Mouse (Mus musculus): ENCODE measurements around the gene Snx17. TPM values are rescaled to one million over a fixed set of nuclear protein-coding genes. Genes with fewer than 3 reads are reported as not detected.
"Not testable (repeated sequence)": the region's sequence is repeated elsewhere in the genome, so short reads cannot be mapped to it uniquely, and the experiment has no call there.

Snx17 gene
- polyA plus RNA-seq, 1 experiment from 2014 or later, result 123 TPM

DNA sequence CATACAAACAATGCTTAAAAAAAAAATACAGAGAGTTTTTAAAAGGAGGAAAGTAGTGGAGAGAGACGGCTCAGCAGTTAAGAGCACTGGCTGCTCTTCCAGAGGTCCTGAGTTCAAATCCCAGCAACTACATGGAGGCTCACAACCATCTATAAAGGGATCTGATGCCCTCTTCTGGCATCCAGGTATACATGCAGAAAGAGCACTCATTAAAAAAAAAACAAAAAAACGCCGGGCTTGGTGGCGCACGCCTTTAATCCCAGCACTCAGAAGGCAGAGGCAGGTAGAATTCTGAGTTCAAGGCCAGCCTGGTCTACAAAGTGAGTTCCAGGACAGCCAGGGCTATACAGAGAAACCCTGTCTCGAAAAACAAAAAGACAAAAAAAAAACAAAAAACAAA lies 23.5 kb downstream of the Snx17 start:
- not testable (repeated sequence) for H3K4me3 ChIP-seq (ENCODE audit: low read depth, low read length); H3K4me2 ChIP-seq (replicated peaks; ENCODE audit: low read depth, low read length); H3K27me3 ChIP-seq (ENCODE audit: control insufficient read depth, insufficient read depth, low read length); ATAC-seq (ENCODE audit: insufficient number of reproducible peaks, insufficient read depth, low FRiP score, low read depth); H3K36me3 ChIP-seq (ENCODE audit: control insufficient read depth, insufficient read depth, low read length); H3K27ac ChIP-seq (ENCODE audit: low read length); H3K9me3 ChIP-seq (ENCODE audit: control insufficient read depth, low read depth, low read length); H3K4me1 ChIP-seq (ENCODE audit: control insufficient read depth, insufficient read depth, low read length); H3K9ac ChIP-seq (replicated peaks; ENCODE audit: low read depth, low read length)
- WGBS, result 91% methylated on average over 6 of the region's 6 CpGs

DNA sequence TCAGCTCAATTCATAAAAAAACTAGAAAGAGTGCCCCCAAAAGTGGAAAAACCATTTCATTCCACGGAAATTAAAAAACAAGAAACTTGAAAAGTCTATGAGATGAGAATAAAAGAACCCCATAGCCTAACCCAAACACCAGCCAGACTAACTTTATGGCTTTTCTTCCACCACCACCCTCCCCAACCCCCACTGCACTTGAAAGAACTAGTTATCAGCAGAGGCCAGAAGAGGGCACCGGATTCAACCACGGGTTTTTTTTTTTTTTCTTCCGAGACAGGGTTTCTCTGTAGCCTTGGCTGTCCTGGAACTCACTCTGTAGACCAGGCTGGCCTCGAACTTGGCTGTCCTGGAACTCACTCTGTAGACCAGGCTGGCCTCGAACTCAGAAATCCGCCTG lies 25.3 kb downstream of the Snx17 start:
- Histone ChIP-seq H3K9ac (replicated peaks; ENCODE audit: low read depth, low read length) (no peak overlapping the region), H3K4me1 (ENCODE audit: control insufficient read depth, insufficient read depth, low read length) (0 out of 2 replicates have a peak, but pooled peaks cover 4% of the 10 kb centered on the region), H3K4me3 (ENCODE audit: low read depth, low read length) (no peak overlapping the region), H3K9me3 (ENCODE audit: control insufficient read depth, low read depth, low read length) (no peaks in the 10 kb centered on the region), H3K36me3 (ENCODE audit: control insufficient read depth, insufficient read depth, low read length) (no peaks in the 10 kb centered on the region), H3K27me3 (ENCODE audit: control insufficient read depth, insufficient read depth, low read length) (no peaks in the 10 kb centered on the region), H3K27ac (ENCODE audit: low read length) (no peak overlapping the region), H3K4me2 (replicated peaks; ENCODE audit: low read depth, low read length) (no peak overlapping the region)
- 56% methylated on average over 7 of the region's 7 CpGs for WGBS
- ATAC-seq (ENCODE audit: insufficient number of reproducible peaks, insufficient read depth, low FRiP score, low read depth), result no peak

DNA sequence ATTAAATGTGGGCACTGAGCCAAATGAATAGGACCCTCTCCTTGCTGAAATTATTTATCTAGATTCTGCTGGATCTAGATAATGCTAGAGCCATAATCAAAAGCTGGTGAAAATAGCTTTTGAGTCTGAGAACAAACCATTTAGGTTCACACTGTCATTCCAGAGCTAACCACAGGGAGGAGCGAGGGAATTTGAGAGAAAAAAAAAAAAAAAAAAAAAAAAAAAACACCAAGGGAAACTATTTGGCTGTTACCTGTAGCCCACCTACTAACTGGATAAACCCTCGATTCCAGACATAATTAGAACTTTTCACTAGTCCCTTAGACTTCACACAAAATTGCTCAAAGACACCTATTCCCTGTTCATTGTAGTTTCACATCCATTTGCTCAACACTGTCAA lies 26.0 kb downstream of the Snx17 start:
- Histone ChIP-seq H3K9me3 (ENCODE audit: control insufficient read depth, low read depth, low read length) (no peaks in the 10 kb centered on the region), H3K4me2 (replicated peaks; ENCODE audit: low read depth, low read length) (peak overlapping the region; percentile 84), H3K4me1 (ENCODE audit: control insufficient read depth, insufficient read depth, low read length) (0 out of 2 replicates have a peak, but pooled peaks cover 4% of the 10 kb centered on the region), H3K9ac (replicated peaks; ENCODE audit: low read depth, low read length) (no peak overlapping the region), H3K36me3 (ENCODE audit: control insufficient read depth, insufficient read depth, low read length) (no peaks in the 10 kb centered on the region), H3K27ac (ENCODE audit: low read length) (no peak overlapping the region), H3K27me3 (ENCODE audit: control insufficient read depth, insufficient read depth, low read length) (no peaks in the 10 kb centered on the region), H3K4me3 (ENCODE audit: low read depth, low read length) (peak overlapping the region; percentile 100)
- no peak for ATAC-seq (ENCODE audit: insufficient number of reproducible peaks, insufficient read depth, low FRiP score, low read depth)
- WGBS, result 2% methylated on average over 2 of the region's 2 CpGs

DNA sequence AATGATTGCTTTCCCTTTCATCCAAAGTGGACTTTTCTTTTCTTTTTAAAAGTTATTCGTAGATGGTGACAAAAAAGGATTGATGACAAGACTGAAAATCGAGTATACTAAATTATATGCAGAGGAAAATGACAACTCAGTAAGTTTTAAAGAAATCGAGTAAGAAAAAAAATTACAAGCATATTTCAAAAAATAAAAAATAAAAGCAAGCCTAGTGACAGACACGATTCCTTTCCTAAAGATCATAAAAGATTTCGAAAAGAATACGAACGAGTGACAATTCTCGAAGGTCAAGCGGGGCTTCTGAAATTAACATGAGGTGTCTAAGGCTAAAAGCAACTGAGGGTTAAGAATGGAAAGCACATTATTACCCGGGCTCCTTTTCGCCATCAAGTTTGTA lies 26.4 kb downstream of the Snx17 start:
- Histone ChIP-seq H3K4me2 (replicated peaks; ENCODE audit: low read depth, low read length) (peak overlapping the region; percentile 84), H3K9me3 (ENCODE audit: control insufficient read depth, low read depth, low read length) (no peaks in the 10 kb centered on the region), H3K4me3 (ENCODE audit: low read depth, low read length) (peak overlapping the region; percentile 100), H3K36me3 (ENCODE audit: control insufficient read depth, insufficient read depth, low read length) (no peaks in the 10 kb centered on the region), H3K9ac (replicated peaks; ENCODE audit: low read depth, low read length) (peak overlapping the region; percentile 87), H3K27me3 (ENCODE audit: control insufficient read depth, insufficient read depth, low read length) (no peaks in the 10 kb centered on the region), H3K27ac (ENCODE audit: low read length) (peak overlapping the region; percentile 92; the same call in 1 of the 2 replicates), H3K4me1 (ENCODE audit: control insufficient read depth, insufficient read depth, low read length) (0 out of 2 replicates have a peak, but pooled peaks cover 4% of the 10 kb centered on the region)
- no peak for ATAC-seq (ENCODE audit: insufficient number of reproducible peaks, insufficient read depth, low FRiP score, low read depth)
- 2% methylated on average over 11 of the region's 11 CpGs for WGBS

DNA sequence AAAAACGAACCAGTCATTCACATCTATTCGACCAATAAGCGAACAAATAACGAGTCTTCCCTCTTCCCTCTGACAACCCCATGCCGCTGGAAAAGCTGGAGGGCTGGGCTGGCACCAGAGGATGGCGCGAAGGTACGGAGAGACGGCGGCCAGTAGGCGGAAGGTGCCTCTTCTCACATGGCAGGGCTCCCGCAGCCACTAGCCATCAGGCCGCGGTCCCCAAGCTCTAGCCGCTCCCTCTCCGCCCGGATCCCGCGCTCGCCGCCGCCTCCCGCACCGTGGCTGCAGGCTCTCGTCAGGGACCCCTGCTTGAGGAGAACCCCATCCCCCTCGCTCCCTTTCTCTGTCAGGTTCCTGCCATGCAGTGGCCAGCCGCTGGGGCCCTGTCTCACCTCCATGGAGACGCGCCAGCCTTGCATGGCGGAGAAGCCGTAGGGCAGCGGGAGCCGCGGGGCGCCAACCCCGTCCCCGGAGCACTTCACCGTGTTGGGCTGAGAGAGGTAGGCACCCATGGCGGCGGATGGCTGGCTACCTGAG lies 27.0 kb downstream of the Snx17 start:
- Histone ChIP-seq H3K27me3 (ENCODE audit: control insufficient read depth, insufficient read depth, low read length) (no peaks in the 10 kb centered on the region), H3K4me2 (replicated peaks; ENCODE audit: low read depth, low read length) (peak overlapping the region; percentile 84), H3K4me3 (ENCODE audit: low read depth, low read length) (peak overlapping the region; percentile 100), H3K36me3 (ENCODE audit: control insufficient read depth, insufficient read depth, low read length) (no peaks in the 10 kb centered on the region), H3K27ac (ENCODE audit: low read length) (peak overlapping the region; percentile 92), H3K9ac (replicated peaks; ENCODE audit: low read depth, low read length) (peak overlapping the region; percentile 87), H3K9me3 (ENCODE audit: control insufficient read depth, low read depth, low read length) (no peaks in the 10 kb centered on the region), H3K4me1 (ENCODE audit: control insufficient read depth, insufficient read depth, low read length) (0 out of 2 replicates have a peak, but pooled peaks cover 4% of the 10 kb centered on the region)
- ATAC-seq (ENCODE audit: insufficient number of reproducible peaks, insufficient read depth, low FRiP score, low read depth), result peak; percentile 60
- under 1% methylated on average over 40 of the region's 40 CpGs for WGBS

DNA sequence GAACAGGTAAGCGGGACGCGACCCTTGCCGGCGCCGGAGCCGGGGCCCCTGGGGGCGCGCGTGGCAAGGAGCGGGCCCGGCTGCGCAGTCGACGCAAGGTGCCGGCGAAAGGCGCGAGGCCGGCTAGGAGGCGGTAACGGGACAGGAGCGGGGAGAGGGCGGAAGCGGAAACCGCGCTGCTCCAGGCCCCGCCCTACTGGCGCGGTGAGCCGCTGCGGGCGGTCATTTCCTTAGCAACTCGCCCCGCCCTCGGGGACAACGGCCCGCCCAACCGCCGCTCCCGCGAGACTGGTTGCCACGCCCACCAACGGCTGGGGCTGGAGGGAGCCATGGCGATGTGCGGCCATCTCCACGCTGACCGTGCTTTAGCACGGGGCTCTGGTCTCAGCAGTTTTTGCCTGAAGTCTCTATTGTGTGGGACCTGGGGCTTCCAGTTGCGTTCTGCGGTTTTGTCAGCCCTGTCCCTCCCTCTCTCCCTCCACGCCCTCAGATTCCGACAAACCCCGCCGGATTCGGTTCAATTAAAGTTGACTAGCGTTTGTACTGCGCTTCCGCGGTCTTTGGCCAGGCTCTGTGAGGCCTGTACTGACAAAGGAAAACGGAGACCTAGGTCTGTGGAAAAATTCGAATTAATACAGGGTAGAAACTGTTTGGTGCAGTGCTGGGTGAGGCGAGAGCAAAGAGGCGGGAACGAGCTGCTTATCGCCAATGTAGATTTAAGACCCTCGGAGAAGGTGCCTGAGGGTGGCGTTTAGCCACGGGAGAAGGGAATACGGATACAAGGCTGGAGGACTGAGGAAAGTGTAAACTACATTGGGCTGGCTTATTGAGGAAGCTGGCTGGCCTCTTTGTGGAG lies 27.6 kb downstream of the Snx17 start, which contains the start of gene Ppm1g:
Gene Ppm1g, minus strand, starts transcription at position 240 of the 856 bp plus-strand sequence.
- Histone ChIP-seq H3K4me2 (replicated peaks; ENCODE audit: low read depth, low read length) (peak within 1 kb of the TSS; percentile 84), H3K27me3 (ENCODE audit: control insufficient read depth, insufficient read depth, low read length) (no peaks in the 10 kb centered on the region), H3K4me1 (ENCODE audit: control insufficient read depth, insufficient read depth, low read length) (0 out of 2 replicates have a peak, but pooled peaks cover 4% of the 10 kb centered on the region), H3K27ac (ENCODE audit: low read length) (peak within 1 kb of the TSS; percentile 92), H3K9me3 (ENCODE audit: control insufficient read depth, low read depth, low read length) (no peaks in the 10 kb centered on the region), H3K9ac (replicated peaks; ENCODE audit: low read depth, low read length) (peak within 1 kb of the TSS; percentile 87), H3K4me3 (ENCODE audit: low read depth, low read length) (peak within 1 kb of the TSS; percentile 100), H3K36me3 (ENCODE audit: control insufficient read depth, insufficient read depth, low read length) (no peaks in the 10 kb centered on the region)
- peak; percentile 96 for ATAC-seq (ENCODE audit: insufficient number of reproducible peaks, insufficient read depth, low FRiP score, low read depth)
- 1% methylated on average over 63 of the region's 70 CpGs for WGBS

DNA sequence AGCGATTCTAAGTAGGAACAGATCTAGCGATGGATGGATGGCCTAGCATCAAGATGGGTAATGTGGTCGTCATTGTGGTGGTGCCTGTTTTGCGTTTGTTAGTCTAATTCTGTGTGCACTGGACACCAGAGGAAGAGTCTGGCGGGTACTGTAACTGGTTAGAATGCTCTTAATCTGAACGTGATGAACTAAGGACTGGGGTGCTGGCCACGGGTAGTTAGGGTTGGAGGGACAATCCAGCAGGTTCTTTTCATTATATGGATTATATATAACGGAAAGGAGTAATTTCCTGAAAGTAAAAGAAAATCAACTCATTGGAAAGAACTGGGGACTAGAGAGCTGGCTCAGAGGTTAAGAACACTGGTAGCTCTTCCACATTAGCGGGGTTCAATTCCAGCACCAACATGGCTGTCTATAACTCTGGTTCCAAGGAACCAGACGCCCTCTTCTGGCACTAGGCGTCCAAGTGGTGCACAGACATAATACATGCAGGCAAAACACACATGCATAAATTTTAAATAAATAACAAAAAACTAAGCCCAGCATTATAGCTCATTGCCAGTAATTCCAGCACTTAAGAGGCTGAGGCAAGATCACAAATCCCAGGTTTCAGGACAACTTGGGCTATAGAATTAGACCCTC lies 28.4 kb downstream of the Snx17 start:
- no peaks in the 10 kb centered on the region for H3K9me3 ChIP-seq (ENCODE audit: control insufficient read depth, low read depth, low read length)
- H3K4me2 ChIP-seq (replicated peaks; ENCODE audit: low read depth, low read length), result peak overlapping the region; percentile 80
- H3K4me1 ChIP-seq (ENCODE audit: control insufficient read depth, insufficient read depth, low read length), result 0 out of 2 replicates have a peak, but pooled peaks cover 4% of the 10 kb centered on the region
- peak overlapping the region; percentile 80 for H3K9ac ChIP-seq (replicated peaks; ENCODE audit: low read depth, low read length)
- H3K27ac ChIP-seq (ENCODE audit: low read length), result peak overlapping the region; percentile 92
- no peaks in the 10 kb centered on the region for H3K27me3 ChIP-seq (ENCODE audit: control insufficient read depth, insufficient read depth, low read length)
- 16% methylated on average over 11 of the region's 11 CpGs for WGBS
- peak overlapping the region; percentile 100 for H3K4me3 ChIP-seq (ENCODE audit: low read depth, low read length)
- no peak for ATAC-seq (ENCODE audit: insufficient number of reproducible peaks, insufficient read depth, low FRiP score, low read depth)
- H3K36me3 ChIP-seq (ENCODE audit: control insufficient read depth, insufficient read depth, low read length), result no peaks in the 10 kb centered on the region

DNA sequence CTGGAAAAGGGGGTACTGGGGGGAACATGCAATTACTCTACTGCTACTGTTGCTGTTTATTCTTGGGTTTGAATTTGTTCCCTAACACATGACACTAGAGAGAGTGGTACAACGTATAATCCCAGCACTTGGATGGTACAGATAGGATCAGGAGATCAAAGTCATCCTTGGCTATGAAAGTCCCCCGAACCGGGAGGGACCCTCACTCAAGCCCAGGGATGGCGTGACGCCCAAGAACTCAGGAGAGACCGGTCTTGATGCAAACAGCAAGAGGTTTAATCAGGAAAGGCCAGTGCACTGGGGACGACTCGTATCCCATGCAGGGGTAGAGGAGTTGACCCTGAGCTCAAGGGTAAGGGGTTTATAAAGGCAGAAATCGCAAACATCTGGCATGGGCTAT lies 29.7 kb downstream of the Snx17 start:
- Histone ChIP-seq H3K9ac (replicated peaks; ENCODE audit: low read depth, low read length) (no peak overlapping the region), H3K9me3 (ENCODE audit: control insufficient read depth, low read depth, low read length) (no peaks in the 10 kb centered on the region), H3K4me1 (ENCODE audit: control insufficient read depth, insufficient read depth, low read length) (0 out of 2 replicates have a peak, but pooled peaks cover 4% of the 10 kb centered on the region), H3K4me3 (ENCODE audit: low read depth, low read length) (no peak overlapping the region), H3K27ac (ENCODE audit: low read length) (no peak overlapping the region), H3K4me2 (replicated peaks; ENCODE audit: low read depth, low read length) (no peak overlapping the region), H3K36me3 (ENCODE audit: control insufficient read depth, insufficient read depth, low read length) (no peaks in the 10 kb centered on the region), H3K27me3 (ENCODE audit: control insufficient read depth, insufficient read depth, low read length) (no peaks in the 10 kb centered on the region)
- ATAC-seq (ENCODE audit: insufficient number of reproducible peaks, insufficient read depth, low FRiP score, low read depth), result no peak
- 93% methylated on average over 9 of the region's 9 CpGs for WGBS
